Mouse (Mus musculus): ENCODE data around the gene Slc39a11. TPM values are rescaled to one million over a fixed set of nuclear protein-coding genes. Genes with fewer than 3 reads are reported as not detected.

The Slc39a11 gene
- 39.6 and 42.2 TPM in 2 replicates for polyA plus RNA-seq (2015; fragmentation: Nextera tagmentation; extraction: Ambion mirVana)

GRCm38 (mm10) chr11:113649353-113650210 lies at the start of gene Slc39a11:
Slc39a11 (minus strand) TSS chr11:113650079.
- peaks cover 34% of the 10 kb centered on the region for H3K4me1 ChIP-seq
- peaks cover 29% of the 10 kb centered on the region for H3K36me3 ChIP-seq
- ATAC-seq (replicated peaks): peak; percentile 81
- peak within 1 kb of the TSS; percentile 93 for H3K27ac ChIP-seq (replicated peaks)
- no peaks in the 10 kb centered on the region for H3K27me3 ChIP-seq
- H3K9me3 ChIP-seq: no peaks in the 10 kb centered on the region
- H3K4me3 ChIP-seq: peak within 1 kb of the TSS; percentile 97
- WGBS: 0% methylated on average over 53 of the region's 91 CpGs
- peak within 1 kb of the TSS; percentile 97 for H3K9ac ChIP-seq (replicated peaks)
- peak within 1 kb of the TSS; percentile 72 for H3K4me2 ChIP-seq (replicated peaks)

- Histone ChIP-seq H3K27ac (replicated peaks) (no peak overlapping the region), H3K4me2 (replicated peaks) (no peak overlapping the region), H3K9me3 (no peaks in the 10 kb centered on the region), H3K27me3 (no peaks in the 10 kb centered on the region), H3K4me3 (no peak overlapping the region), H3K36me3 (peaks cover 20% of the 10 kb centered on the region), H3K9ac (replicated peaks) (no peak overlapping the region), H3K4me1 (no peaks in the 10 kb centered on the region)
- 90% methylated on average over 7 of the region's 7 CpGs for WGBS
- ATAC-seq (replicated peaks): no peak
These were observed 49.8 kb upstream of the Slc39a11 start for GRCm38 (mm10) chr11:113699643-113700042.

DNA sequence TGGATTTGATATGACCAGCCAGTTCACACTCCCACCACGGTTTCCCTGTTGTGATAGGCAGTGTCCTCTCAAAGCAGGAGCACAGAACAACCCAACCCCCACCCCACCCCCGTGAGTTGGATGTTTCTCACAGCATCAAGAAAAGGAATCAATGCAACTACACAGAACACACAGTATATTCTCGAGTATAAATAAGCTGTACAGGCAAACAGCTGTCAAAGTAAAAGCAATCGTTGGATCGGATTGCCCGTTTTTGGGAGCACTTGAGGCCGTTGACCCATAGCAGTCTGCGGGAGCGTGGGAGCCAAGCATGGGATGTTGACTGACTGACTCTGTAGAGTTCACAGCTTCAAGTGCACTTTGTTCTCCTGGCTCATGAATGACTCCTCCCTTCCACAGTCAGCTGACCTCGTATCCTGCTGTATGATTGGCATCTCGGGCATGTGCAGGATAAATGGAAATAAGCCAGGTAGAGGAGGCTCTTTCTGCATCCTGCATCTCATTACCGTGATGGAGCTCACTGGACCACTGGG lies 48.2 kb upstream of the Slc39a11 start:
- 72% methylated on average over 12 of the region's 12 CpGs for WGBS
- Histone ChIP-seq H3K4me1 (no peaks in the 10 kb centered on the region), H3K36me3 (peaks cover 34% of the 10 kb centered on the region), H3K9me3 (no peaks in the 10 kb centered on the region), H3K27me3 (no peaks in the 10 kb centered on the region), H3K9ac (replicated peaks) (no peak overlapping the region), H3K4me3 (no peak overlapping the region), H3K27ac (replicated peaks) (no peak overlapping the region), H3K4me2 (replicated peaks) (no peak overlapping the region)
- no peak for ATAC-seq (replicated peaks)

GRCm38 (mm10) chr11:113697571-113697970 lies 47.7 kb upstream of the Slc39a11 start:
- no peaks in the 10 kb centered on the region for H3K9me3 ChIP-seq
- H3K27ac ChIP-seq (replicated peaks): no peak overlapping the region
- ATAC-seq (replicated peaks): no peak
- no peak overlapping the region for H3K4me2 ChIP-seq (replicated peaks)
- H3K27me3 ChIP-seq: no peaks in the 10 kb centered on the region
- no peak overlapping the region for H3K9ac ChIP-seq (replicated peaks)
- WGBS: 30% methylated on average over 5 of the region's 5 CpGs
- peaks cover 40% of the 10 kb centered on the region for H3K36me3 ChIP-seq
- no peak overlapping the region for H3K4me3 ChIP-seq
- H3K4me1 ChIP-seq: no peaks in the 10 kb centered on the region

DNA sequence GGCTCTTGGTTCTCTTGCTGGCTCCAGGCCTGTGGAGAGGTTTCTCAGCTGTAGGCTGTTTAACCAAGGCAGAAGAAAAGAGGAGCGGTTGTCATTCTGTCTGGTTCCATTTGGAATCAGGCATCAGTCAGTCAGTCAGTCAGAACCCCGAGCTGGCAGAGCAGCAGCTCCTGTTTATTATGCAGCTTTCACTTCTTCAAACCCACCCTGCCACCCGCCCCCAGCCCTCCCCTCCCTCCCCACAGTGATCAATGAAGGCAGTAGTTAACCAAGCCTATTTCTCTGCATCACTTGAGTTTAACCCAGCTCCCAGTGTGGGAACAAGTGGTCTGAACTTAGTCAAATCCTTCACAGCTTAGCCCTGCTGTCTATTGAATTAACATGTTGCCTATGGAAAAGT lies 42.0 kb upstream of the Slc39a11 start:
- H3K4me2 ChIP-seq (replicated peaks): no peak overlapping the region
- H3K36me3 ChIP-seq: peaks cover 75% of the 10 kb centered on the region
- H3K4me3 ChIP-seq: no peak overlapping the region
- peaks cover 3% of the 10 kb centered on the region for H3K4me1 ChIP-seq
- ATAC-seq (replicated peaks): no peak
- H3K9ac ChIP-seq (replicated peaks): no peak overlapping the region
- 67% methylated on average over 3 of the region's 3 CpGs for WGBS
- no peaks in the 10 kb centered on the region for H3K9me3 ChIP-seq
- no peak overlapping the region for H3K27ac ChIP-seq (replicated peaks)
- no peaks in the 10 kb centered on the region for H3K27me3 ChIP-seq

DNA sequence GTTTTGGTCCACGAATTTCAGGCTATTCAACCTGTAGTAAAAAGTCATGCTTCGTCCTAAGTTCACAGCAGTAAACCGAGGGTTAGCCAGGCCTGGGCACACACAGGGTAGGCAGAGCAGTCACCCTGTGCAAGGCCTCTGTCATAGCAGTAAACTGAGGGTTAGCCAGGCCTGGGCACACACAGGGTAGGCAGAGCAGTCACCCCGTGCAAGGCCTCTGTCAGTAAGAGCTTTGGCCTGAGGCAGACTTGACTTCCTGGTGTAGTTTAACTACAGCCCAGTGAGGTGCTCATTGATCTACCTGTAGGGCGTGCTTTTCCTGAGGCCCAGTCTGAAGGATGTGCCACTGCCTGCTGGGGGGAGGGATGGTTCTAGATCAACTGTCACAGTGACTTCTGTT lies 41.4 kb upstream of the Slc39a11 start:
- peaks cover 70% of the 10 kb centered on the region for H3K36me3 ChIP-seq

GRCm38 (mm10) chr11:113690506-113690905 lies 40.6 kb upstream of the Slc39a11 start:
- peaks cover 66% of the 10 kb centered on the region for H3K36me3 ChIP-seq
- H3K4me2 ChIP-seq (replicated peaks): no peak overlapping the region
- 90% methylated on average over 12 of the region's 12 CpGs for WGBS
- H3K9me3 ChIP-seq: no peaks in the 10 kb centered on the region
- ATAC-seq (replicated peaks): no peak
- H3K4me3 ChIP-seq: no peak overlapping the region
- peaks cover 15% of the 10 kb centered on the region for H3K4me1 ChIP-seq
- H3K27me3 ChIP-seq: no peaks in the 10 kb centered on the region
- H3K27ac ChIP-seq (replicated peaks): no peak overlapping the region
- H3K9ac ChIP-seq (replicated peaks): no peak overlapping the region

More for the DNA sequence above, 41.4 kb upstream of the Slc39a11 start:
- Histone ChIP-seq H3K4me3 (no peak overlapping the region), H3K27me3 (no peaks in the 10 kb centered on the region), H3K27ac (replicated peaks) (no peak overlapping the region), H3K9me3 (no peaks in the 10 kb centered on the region), H3K4me1 (peaks cover 8% of the 10 kb centered on the region), H3K4me2 (replicated peaks) (no peak overlapping the region), H3K9ac (replicated peaks) (no peak overlapping the region)
- 87% methylated on average over 5 of the region's 5 CpGs for WGBS
- ATAC-seq (replicated peaks): no peak

GRCm38 (mm10) chr11:113687031-113687430 lies 37.2 kb upstream of the Slc39a11 start:
- 0 out of 2 replicates have a peak overlapping the region, but pooled peaks have one; percentile 10 for H3K4me2 ChIP-seq (replicated peaks)
- H3K4me1 ChIP-seq: peaks cover 35% of the 10 kb centered on the region
- 0 out of 2 replicates have a peak overlapping the region, but pooled peaks have one; percentile 14 for H3K27ac ChIP-seq (replicated peaks)
- peaks cover 32% of the 10 kb centered on the region for H3K36me3 ChIP-seq
- H3K9ac ChIP-seq (replicated peaks): no peak overlapping the region; the same call in 1 of the 2 replicates
- ATAC-seq (replicated peaks): no peak
- H3K9me3 ChIP-seq: no peaks in the 10 kb centered on the region
- H3K4me3 ChIP-seq: no peak overlapping the region
- H3K27me3 ChIP-seq: no peaks in the 10 kb centered on the region
- 29% methylated on average over 2 of the region's 2 CpGs for WGBS

- 43% methylated on average over 25 of the region's 25 CpGs for WGBS
- ATAC-seq (replicated peaks): no peak
- H3K9ac ChIP-seq (replicated peaks): peak overlapping the region; percentile 74
- peak overlapping the region; percentile 87 for H3K4me3 ChIP-seq
- H3K4me2 ChIP-seq (replicated peaks): peak overlapping the region; percentile 98
- H3K27me3 ChIP-seq: no peaks in the 10 kb centered on the region
- peaks cover 50% of the 10 kb centered on the region for H3K4me1 ChIP-seq
- H3K36me3 ChIP-seq: peaks cover 21% of the 10 kb centered on the region
- H3K27ac ChIP-seq (replicated peaks): peak overlapping the region; percentile 92; the same call in 1 of the 2 replicates
- H3K9me3 ChIP-seq: no peaks in the 10 kb centered on the region
These were observed 35.0 kb upstream of the Slc39a11 start for GRCm38 (mm10) chr11:113684707-113685426.

DNA sequence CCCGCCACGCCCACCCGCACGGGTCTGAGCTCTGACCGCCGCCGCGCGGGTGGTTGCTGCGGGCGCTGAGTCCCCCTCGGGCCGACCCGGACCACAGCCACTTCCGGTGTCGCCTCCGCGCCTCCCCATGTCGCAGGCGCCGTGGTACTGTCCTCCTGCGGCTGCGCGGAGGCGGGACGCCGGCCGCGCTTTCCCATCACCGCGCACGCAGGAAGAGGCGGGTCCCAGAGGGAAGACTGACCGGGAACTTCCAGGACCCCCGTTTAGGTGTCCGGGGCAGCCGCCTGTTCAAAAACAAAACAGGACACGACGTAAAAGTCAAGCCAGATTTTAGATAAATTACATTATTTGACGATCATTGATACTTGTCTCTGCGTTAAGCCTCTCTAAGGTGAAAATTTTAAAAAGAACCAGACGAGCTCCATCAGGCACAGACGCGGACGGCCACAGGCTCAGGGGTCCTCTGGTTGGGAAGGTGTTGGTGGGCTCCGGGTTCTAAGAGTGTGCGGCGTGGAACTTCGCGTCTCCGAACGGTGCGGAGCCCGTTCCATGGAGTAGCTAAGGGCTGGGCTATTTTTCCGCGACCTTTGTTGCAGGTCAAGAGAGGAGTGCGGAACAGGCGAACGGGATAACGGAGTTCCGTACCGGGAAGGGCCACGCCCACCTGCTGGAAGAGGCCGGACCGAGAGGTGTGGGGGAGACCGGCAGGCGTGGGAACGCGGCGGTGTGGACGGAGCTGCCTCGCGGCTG lies 34.3 kb upstream of the Slc39a11 start, which contains the start of the genes Fam104a and D11Wsu47e:
Fam104a (minus strand) TSS at position 199 of the 750 bp plus-strand sequence.
D11Wsu47e (plus strand) TSS at position 456 of the 750 bp plus-strand sequence.
- Histone ChIP-seq H3K4me1 (peaks cover 52% of the 10 kb centered on the region), H3K4me3 (peak within 1 kb of the TSS; percentile 87), H3K9me3 (no peaks in the 10 kb centered on the region), H3K9ac (replicated peaks) (peak within 1 kb of the TSS; percentile 74), H3K27ac (replicated peaks) (peak within 1 kb of the TSS; percentile 92), H3K4me2 (replicated peaks) (peak within 1 kb of the TSS; percentile 98), H3K36me3 (peaks cover 16% of the 10 kb centered on the region), H3K27me3 (no peaks in the 10 kb centered on the region)
- ATAC-seq (replicated peaks): peak; percentile 96
- under 1% methylated on average over 73 of the region's 73 CpGs for WGBS

DNA sequence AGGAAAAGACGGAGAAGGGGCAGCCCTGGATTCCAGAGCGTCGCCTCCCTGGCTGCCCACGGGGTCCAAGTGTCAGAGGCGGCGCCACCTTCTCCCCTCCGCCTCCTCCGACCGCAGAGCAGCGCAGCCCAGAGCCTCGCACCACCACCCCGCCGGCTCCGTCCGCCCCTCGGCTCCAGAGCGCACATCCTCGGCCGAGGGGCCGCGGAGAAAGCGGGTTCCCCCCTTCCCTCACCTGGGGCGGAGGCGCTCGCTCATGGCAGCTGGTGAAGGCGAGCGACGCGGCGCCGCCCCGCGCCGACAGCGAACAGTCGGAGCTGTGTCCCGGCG lies 33.7 kb upstream of the Slc39a11 start:
- Histone ChIP-seq H3K4me3 (peak overlapping the region; percentile 87), H3K4me1 (peaks cover 52% of the 10 kb centered on the region), H3K27me3 (no peaks in the 10 kb centered on the region), H3K9ac (replicated peaks) (peak overlapping the region; percentile 74), H3K4me2 (replicated peaks) (peak overlapping the region; percentile 98), H3K27ac (replicated peaks) (peak overlapping the region; percentile 92), H3K9me3 (no peaks in the 10 kb centered on the region), H3K36me3 (peaks cover 11% of the 10 kb centered on the region)
- WGBS: under 1% methylated on average over 38 of the region's 38 CpGs
- peak; percentile 81; the same call in 1 of the 2 replicates for ATAC-seq (replicated peaks)

All from forebrain, embryonic 15.5 days (tissue).